Mouse (Mus musculus) spleen, adult 12 weeks (tissue): Measurements from ENCODE around the gene Mrps31.

Experiments used
- DNase-seq: peaks from one replicate; pipeline ENCODE4 v3.0.0; 2022; ENCODE audit warnings: low spot score

The Mrps31 gene

GRCm38 (mm10) chr8:22411282-22411702 lies at the start of gene Mrps31:
TSS of gene Mrps31 (plus strand) at chr8:22411361.
- peak; percentile 65 for DNase-seq

GRCm38 (mm10) chr8:22376311-22376710 lies 34.9 kb upstream of the Mrps31 start:
- no peak for DNase-seq

- DNase-seq, result no peak
Measured at GRCm38 (mm10) chr8:22376903-22377302, 34.3 kb upstream of the Mrps31 start.

GRCm38 (mm10) chr8:22380934-22381333 lies 30.2 kb upstream of the Mrps31 start:
- DNase-seq, result no peak

GRCm38 (mm10) chr8:22382824-22383595 lies 28.2 kb upstream of the Mrps31 start:
- DNase-seq, result no peak

GRCm38 (mm10) chr8:22385158-22385557 lies 26.0 kb upstream of the Mrps31 start:
- no peak for DNase-seq

GRCm38 (mm10) chr8:22389874-22390273 lies 21.3 kb upstream of the Mrps31 start:
- DNase-seq, result no peak

- DNase-seq, result no peak
Measured at GRCm38 (mm10) chr8:22390766-22391463, 20.2 kb upstream of the Mrps31 start.

- no peak for DNase-seq
Measured at GRCm38 (mm10) chr8:22394471-22394870, 16.7 kb upstream of the Mrps31 start.

GRCm38 (mm10) chr8:22395256-22395655 lies 15.9 kb upstream of the Mrps31 start:
- DNase-seq, result no peak

- no peak for DNase-seq
Measured at GRCm38 (mm10) chr8:22397811-22398141, 13.4 kb upstream of the Mrps31 start.

- peak; percentile 70 for DNase-seq
Measured at GRCm38 (mm10) chr8:22398142-22398951, 12.8 kb upstream of the Mrps31 start, which contains the start of gene Slc25a15. TSS of gene Slc25a15 (minus strand) at chr8:22398597.

GRCm38 (mm10) chr8:22399285-22399880 lies 11.8 kb upstream of the Mrps31 start:
- DNase-seq, result no peak

- DNase-seq, result no peak
Measured at GRCm38 (mm10) chr8:22400593-22400992, 10.6 kb upstream of the Mrps31 start.

- no peak for DNase-seq
Measured at GRCm38 (mm10) chr8:22403235-22403634, 7.9 kb upstream of the Mrps31 start.

GRCm38 (mm10) chr8:22405733-22406132 lies 5.4 kb upstream of the Mrps31 start:
- DNase-seq, result no peak

- no peak for DNase-seq
Measured at GRCm38 (mm10) chr8:22410688-22411281, 376 bp upstream of the Mrps31 start.

GRCm38 (mm10) chr8:22411971-22412370 lies 810 bp downstream of the Mrps31 start:
- DNase-seq, result no peak
